Mouse (Mus musculus): ENCODE results near the gene Phf5a.

Gene Phf5a

DNA sequence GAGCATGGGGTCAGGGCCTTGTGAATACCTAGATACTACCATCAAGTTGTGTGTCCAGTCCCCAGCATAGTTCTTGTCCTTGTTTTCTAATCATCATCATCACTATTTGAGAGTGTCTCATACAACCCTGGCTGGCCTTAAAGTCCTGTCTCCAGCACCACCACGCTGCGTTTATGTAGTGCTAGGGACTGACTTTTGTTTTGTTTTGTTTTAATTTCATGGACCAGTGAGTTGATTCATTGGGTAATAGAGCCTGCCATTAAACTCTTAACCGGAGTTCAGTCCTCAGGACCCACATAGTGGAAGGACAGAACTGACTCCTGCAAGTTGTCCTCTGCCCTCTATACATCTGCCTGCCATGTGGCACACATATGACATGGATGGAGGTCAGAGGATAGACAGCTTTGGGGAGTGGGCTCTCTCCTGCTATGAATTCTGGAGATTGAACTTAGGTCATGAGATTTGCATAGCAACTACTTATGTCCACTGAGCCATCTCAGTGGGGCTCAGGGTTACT, 13.8 kb upstream of the Phf5a start:
- DNase-seq (ENCODE audit: low spot score in 2 of 2) = no peak

DNA sequence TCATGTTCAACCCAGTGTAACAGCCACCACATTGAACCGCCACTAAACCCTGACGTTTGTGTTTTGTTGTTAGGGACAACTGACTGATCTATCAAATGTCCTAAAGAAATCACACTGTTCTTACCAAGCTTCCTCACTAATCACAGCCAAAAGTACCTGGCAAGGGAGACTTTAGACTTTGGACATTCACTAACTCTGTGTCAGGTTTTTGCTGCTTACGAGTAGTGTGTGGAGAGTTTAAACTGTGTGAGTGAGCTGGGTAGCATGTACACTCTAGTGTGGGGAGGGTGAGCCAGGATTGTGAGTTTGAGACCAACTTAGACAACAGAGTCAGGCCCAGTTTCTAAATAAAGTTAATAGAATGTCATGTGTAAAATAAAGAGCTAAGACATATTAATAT, 10.6 kb upstream of the Phf5a start:
- DNase-seq (ENCODE audit: low spot score in 2 of 2) = no peak

DNA sequence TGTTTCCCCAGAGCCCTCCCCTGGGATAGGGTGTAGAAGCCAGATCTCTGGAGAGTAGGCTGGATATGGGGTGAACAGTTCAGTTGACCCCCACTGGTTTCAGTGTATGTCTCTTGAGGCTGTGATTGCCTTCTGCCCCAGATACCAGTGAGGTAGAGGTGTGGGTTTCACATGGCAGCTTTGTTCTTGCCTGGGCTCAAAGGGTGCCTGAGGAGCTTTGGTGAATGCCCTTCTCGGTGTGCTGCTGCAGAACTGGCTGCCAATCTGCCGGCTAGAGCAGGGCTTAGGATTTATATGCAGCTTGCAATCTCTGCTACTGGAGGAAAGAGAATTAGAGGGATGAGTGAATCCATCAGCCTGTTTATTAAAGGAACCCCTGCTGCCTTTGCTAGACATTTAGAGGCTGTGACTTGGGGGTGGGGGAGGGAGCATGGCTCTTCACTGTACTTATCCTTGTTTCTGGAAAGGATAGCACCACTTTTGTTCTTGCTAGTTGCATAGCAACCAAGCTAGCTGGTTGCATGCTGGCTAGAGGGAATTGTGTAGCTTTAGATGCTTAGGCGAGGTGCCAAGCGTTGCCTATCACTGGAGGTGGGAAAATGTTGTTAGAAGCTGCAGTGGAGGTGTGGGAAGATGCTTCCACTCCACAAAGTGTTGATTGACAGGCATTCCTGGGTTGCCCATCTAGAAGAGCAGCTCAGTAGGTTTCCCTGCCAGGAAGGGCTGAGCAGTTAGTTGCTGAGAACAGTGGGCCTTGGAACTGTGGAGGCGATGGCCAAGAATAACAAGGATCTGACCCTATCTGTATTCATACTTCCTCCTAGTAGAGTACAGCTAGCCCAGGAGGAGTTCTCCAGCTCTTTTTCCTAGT, 8.1 kb upstream of the Phf5a start:
- peak; percentile 83 to 89 for DNase-seq (ENCODE audit: low spot score in 2 of 2)

DNA sequence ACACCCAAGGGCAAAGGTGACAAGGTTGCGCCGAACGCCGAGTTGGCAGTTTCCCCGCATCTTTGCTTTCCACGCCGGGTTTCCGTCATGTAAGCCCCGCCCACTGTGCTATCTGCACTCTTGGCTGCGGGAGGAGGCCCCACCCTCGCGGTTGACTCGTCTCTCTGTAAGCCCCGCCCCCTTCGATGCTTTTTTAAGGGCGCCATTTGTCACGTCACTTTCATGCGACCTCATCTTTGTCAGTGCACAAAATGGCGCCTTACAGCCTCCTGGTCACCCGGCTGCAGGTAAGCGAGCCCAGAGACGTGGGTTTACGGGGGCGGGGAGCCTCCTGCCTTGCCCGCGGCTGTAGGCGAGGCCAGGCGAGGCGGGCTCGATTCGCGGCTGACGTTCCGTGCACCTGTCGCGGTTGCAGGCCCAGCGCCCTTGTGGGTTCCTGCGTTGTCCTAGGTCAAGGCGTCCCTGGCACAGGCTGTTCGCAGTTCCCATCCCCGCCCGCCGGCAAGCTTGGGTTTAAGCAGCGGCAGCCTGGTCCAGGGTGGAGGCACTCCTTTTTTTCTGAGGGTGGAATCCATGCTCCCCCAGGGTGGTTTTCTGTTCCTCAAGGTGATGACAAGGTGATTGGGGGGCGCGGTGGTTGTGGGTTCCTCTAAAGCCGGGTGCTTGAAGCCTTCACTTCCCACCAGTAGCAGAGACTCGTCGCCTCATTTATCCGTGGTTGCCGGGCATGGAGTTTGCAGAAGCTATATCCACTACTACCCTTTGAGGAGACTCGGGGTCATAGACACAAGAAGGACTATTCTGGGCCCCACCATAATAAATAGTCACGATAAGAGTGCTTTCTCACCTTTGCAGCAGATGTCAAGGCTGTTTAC, 788 bp upstream of the Phf5a start, which contains the start of gene Aco2:
Gene Aco2 (plus strand): TSS at position 48 of the 875 bp plus-strand sequence.
- DNase-seq (ENCODE audit: low spot score in 2 of 2) = peak; percentile 96 to 100

DNA sequence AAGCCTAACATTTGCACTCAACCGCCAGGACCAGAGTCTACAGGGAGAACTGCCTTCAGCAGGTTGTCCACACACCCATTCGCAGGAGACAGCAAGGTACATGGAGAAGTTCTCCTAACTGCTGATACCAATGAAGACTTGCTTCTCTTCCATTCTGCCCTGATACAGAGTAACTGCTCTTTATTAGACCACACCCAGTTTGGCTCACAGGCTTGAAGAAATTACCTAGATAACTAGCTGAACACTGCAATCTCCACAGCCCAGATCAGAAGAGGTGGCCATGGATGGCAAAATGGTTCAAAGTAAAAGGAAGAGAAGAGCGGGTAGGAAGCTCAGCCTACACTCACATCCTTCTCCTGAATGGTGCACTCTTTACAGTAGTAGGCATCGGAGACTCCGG, 1.7 kb downstream of the Phf5a start:
- DNase-seq (ENCODE audit: low spot score in 2 of 2) = no peak

DNA sequence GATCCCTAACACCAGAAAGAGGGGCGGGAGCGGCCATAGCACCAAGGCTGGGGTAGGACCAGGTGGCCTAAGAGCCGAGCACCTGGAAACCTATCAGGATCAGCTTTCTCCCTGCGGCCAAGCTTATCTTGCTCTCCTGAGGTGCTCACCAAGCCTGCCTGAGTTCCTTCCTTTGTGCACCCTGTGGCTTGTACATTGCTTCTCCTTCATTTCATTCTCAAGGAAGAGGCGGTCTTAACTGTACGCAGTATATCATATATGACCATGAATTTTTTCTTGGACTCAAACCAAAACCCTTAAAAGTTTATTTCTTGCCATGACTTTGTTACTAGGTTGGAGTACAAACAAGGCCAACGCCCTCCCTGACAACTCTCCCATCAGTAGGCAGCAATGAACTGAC, 7.5 kb downstream of the Phf5a start:
- no peak for DNase-seq (ENCODE audit: low spot score in 2 of 2)

DNA sequence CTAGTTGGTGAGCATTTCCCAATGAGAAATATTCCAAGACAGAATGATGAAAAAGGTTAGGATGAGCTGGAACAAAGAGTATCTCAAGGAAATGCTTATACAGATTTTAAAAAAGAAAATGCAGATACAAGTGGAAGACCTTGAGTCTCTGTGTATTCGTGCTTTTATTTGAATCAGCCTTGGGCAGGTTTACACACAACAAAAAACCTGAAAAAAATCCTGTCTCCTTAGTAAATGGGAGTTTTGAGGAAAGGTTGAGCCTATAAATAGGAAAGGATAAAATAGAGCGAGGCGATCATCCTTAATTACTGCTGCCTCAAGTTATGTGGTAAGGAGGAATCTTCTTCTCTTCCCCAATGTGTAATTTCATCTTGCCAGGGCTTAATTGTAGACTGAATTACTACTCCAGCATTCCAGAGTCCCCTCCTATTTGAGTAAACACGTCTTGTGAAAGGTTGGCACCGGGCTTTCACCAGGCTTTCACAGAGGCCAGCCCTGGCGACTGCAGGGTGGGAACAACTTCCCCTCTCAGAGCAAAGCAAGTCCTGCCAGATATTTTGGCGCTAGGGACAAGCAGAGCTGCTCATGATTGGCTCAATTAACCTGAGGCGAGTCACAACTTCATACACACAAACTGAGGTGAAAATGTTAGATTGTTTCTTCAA, 11.1 kb downstream of the Phf5a start:
- DNase-seq (ENCODE audit: low spot score in 2 of 2) = no peak

DNA sequence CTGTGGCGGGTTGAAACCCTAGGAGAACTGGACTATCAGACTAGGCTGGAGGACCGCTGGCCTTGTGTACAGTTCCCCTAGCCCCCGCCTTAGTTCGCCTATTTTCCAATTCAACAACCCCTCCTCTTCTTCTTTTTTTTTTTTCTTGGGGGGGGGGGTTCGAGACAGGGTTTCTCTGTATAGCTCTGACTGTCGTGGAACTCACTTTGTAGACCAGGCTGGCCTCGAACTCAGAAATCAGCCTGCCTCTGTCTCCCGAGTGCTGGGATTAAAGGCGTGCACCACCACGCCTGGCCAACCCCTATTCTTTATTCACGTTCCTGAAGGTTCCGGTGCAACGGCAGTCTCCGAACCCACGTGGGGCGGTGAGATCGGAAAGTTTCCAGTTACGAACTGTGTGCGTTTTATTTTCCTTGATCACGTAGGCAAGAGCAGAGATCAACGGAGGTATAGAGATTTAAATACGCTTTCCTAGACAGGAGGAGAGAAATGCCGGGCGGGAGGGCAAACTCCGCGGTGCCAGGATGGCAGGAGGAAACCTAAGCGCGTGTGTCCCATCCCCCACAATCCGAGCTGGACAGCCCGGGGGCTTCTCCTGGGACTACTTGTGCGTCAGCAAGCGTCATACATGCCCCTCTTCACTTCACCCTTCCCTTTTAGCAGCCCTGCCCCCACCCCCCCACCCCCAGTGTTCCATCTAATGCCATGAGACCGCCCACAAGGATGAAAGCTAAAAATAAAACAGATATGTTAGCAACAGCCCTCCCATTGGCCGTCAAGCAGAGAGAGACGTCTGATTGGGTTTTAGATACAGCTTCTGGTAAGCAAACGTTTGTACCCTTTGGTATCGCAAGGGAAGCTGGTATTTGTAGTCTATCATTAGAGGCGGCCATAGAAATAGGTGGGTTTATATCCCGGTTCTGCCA, 12.1 kb downstream of the Phf5a start:
- DNase-seq (ENCODE audit: low spot score in 2 of 2) = peak; percentile 96 to 97

DNA sequence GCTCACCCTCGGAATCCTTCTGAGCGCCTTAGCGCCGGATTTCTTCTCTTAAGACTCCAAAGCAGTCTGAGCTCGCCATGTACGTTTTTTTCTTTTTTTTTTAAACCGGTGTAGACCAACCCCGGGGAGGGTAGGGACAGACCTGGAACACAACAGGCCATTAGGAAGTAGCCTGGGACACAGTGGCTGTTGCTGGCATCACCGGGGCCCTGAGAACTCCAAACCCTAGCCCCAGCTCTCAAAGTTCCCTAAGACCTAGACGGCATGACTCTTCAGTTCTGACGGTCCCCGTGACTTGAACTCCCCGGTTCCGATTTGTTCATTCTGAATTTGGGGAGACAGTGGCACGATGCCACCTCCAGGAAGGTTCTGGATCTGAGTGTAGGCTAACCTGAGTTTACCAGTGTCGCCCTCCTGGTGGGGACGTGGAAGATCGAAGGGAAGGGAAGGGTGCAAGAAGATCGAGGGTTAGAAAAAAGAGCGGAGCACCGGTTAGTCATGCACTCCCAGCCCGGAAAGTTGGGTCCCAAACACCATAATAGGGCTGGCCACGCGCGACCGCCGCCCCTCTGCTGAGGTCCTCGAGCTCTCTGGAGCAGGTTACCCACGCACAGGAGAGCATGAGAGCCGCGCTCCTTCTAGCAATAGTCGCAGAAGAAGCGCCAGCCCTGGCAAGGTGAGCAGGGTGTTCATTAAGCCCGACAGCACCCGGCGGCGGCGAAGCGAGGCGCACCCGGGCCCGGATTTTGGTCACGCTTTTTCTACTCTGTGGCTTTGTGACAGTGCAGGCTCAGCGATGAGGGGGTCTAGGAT, 13.0 kb downstream of the Phf5a start, which contains the start of gene Tob2:
Gene Tob2 (minus strand): TSS at position 280 of the 813 bp plus-strand sequence.
- DNase-seq (ENCODE audit: low spot score in 2 of 2) = peak in 1 of 2 experiments; percentile 75

DNA sequence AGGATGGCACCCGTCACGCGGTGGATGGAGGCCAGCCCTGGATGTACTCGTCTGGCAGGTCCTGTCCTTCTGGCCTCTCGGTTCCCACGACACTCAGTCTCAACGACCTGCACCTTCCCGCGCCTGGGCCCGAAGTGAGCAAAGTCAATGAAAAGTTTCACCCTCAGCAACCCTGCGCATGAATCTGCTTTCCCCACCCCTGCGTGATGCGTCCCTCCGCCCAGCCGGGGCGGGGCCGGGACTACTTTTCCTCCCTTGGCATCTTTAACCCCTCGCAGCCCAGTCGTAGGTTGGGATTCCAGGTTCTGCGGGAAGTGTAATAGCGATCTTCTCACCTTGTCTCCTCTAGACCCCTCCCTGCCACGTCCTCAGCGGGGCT, 13.6 kb downstream of the Phf5a start:
- DNase-seq (ENCODE audit: low spot score in 2 of 2) = peak; percentile 78 to 96

DNA sequence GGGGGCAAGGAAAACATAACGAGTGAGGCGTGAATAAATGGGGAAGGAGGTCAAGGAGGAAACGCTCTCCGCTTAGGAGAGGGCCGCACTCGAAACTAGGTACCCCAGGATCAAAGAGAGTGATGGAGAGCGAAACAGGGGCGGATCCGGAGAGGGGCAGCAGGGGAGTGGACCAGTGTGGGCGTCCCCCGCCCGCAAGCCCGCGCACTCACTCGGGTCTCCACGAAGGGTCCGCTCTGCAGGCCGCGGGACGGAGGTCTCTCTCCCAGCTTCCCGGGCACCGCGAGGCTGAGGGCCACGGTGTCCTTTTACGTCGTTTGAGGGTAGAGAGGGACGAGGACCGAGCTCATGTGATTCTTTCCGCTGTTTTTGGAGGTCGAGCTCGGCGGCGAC, 14.0 kb downstream of the Phf5a start:
- DNase-seq (ENCODE audit: low spot score in 2 of 2) = no peak

DNA sequence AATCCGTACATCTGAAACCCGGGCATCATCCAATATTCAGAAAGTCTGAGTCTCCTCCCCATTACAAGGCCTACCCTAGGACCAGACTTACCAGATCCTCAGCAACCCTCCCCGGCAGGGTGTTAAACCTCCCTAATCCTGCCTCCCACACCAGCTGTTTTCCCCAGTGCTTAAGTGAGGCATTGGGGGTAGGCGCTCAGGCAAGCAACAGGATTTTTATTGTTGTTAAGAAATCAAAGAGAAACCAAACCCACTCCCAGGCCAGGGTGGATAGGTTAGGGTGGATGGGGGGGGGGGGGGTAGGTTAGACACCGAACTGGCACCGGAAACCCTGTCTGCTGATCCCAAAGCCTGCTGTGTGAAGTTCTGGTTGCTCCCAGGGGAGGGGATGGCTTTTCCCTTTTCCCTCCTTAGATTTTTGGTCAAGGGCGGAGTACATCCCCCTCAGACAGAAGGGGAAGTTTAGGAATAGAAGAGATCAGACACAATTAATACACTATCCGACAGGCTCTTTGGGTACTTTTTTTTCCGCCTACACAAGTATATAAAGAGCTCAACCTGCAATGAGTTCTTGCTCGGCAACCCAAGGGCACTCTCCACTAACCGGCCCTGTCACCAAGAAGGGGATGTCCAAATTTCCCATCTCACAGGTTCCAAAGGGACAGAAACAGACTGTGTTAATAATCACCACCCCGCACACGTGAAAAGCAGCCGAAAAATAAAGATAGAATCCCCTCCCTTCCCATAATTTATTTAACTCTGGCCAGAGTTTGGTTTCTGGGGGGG, 14.6 kb downstream of the Phf5a start:
- no peak for DNase-seq (ENCODE audit: low spot score in 2 of 2)

DNA sequence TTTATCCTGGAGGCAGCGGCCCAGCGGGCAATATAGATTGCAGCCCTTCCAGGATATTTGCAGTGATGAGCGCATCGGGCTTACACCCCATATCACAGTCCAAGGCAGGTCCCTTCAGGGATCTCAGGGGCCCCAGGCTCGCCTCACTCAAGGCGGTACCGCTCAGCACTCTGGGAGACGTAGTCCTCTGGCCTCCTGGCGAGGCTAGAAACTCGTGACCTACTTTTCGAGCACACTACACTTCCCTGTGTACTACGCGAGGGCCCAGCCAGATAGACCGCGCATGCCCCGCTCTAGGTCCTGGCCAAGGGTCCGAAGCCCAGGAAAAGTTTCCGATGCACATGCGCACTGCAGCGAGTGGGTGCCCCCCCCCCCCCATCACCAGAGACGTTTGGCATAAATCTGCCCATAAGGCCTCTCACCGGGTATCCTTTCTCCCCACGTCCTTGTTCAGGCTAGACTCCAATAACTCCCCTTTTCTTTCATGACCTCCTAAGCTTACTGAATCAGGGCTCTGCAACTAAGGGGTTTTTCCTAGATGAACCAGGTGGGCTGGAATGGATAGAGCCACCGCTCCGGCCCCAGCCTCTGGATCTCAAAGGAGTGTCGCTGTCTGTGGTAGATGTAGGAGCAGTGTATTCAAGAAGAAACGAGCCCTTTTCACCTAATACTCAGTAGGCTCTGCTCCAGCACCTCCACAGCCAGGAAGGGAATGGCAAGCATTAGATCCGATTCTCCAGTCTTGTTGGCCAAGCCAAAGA, 15.5 kb downstream of the Phf5a start:
- DNase-seq (ENCODE audit: low spot score in 2 of 2) = peak; percentile 79 to 89

DNA sequence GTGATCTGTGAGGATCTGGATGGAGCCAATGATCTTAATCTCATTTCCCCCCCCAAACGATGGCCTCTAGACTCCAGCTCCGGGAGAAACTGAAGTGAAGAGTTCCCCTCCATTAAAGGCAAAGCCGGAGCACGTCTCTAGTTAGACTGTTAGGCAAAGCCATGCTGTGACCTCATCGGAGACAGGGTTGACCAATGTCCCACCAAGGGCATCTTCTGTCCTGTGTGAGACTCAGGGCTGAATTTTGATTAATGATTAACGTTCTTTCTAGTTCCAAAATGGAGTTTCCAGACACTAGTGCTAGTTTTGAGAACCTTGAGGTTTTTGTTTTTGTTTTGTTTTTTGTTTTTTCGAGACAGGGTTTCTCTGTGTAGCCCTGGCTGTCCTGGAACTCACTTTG, 18.6 kb downstream of the Phf5a start:
- no peak for DNase-seq (ENCODE audit: low spot score in 2 of 2)

DNA sequence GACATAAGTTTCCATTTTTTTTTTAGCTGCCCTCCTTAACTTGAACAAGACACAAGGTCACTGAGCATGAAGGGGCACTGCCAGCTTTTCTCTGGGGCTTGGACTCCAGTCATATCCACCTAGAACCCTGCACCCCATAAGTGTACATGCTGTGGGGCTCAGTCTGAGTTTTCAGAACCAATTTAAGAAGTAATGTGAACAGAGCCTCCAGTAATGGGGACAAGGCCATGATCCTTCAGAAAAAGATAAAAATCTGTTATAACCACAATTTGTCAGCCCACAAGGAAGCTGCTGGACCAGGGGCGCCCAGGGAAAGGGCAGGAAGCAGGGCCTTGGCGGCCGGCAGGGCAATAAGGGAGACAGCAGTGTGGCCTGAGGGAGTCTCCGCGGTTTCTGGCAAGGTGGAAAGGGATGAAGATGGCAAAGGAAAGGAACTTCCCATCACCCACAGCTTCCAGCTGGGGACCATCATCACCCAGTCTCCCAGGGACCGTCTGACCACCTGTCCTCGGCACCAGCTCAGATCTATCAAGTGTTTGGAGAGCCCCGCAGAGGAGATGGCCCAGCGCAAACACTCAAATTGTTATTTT, 19.2 kb downstream of the Phf5a start:
- DNase-seq (ENCODE audit: low spot score in 2 of 2) = no peak

DNA sequence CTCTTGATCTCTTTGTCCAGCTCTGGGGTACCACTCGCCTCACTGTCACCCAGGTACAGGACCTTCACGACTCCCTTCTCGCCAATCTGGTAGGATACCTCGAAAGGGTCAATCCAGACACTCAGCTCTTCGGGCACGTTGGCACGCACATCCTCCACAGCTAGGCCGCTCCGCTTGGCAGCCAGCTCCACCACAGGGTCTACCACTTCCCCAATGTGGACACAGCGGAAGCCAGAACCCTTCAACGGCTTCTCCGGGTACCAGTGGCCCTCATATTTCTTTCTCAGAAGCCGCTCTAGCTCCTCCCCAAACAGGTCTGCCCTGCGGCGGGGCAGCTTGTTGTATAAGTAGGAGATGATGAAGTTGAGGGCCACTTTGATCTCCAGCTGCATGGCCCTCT, 20.3 kb downstream of the Phf5a start:
- DNase-seq (ENCODE audit: low spot score in 2 of 2) = no peak

DNA sequence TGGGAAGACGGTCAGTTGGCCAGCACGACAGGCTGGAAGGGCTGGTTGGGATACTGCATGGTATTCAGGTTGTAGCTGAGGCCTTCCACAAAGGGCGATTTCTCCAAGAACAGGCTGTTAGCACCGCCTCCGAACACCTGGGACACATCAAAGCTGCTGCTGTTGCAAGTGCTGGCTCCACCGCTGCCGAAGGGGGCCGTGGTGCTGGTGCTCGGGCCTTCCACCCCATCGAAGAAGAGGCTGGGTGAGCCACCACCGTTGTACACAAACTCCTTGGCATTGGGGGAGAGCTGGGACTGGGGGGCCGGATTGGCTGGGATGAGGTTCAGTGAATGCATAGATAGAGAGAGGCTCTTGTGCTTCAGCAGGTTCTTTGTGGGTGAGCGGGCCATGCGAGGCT, 21.0 kb downstream of the Phf5a start:
- no peak for DNase-seq (ENCODE audit: low spot score in 2 of 2)

DNA sequence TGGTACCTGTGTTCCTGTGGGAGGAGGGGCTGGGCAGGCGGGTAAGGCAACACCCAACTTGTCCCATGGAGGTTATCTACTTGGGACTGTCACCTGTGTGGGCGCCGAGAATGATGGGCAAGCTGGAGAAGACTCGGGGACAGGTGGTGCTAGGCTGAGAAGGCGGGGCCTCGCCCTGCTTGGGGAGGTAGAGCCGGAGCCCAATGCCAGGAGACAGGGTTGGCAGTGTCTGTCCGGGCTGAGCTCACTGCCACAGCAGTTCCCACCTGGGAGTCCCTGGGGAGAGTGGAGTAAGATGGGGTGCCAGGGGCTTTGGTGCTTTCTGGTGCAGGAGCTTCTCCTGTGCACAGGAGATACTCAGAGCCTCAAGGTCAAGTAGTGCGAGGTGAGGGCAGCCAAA, 22.6 kb downstream of the Phf5a start:
- DNase-seq (ENCODE audit: low spot score in 2 of 2) = no peak

All from left cerebral cortex, adult 9 months (tissue).